Mouse (Mus musculus) G1E (cell line): ENCODE results near the gene Nfkb1. TPM values are rescaled to one million over a fixed set of nuclear protein-coding genes. Genes with fewer than 3 reads are reported as not detected.

ENCODE experiments used
- ATAC-seq: 2 replicates; pipeline ENCODE4 v1.8.0; 2016; ENCODE audit warnings: mild to moderate bottlenecking; ENCODE audit not compliant: insufficient number of reproducible peaks, poor library complexity, low FRiP score, severe bottlenecking; ENCODE audit errors: extremely low read depth
- DNase-seq: peaks from one replicate; pipeline ENCODE4 v3.0.0; 2012; ENCODE audit warnings: low spot score
- H3K27me3 ChIP-seq: 2 replicates; pipeline ENCODE4 v1.6.1; 2012; ENCODE audit warnings: mild to moderate bottlenecking, low read length, inconsistent platforms; ENCODE audit not compliant: insufficient read depth
- H3K36me3 ChIP-seq: replicated peaks from 2 replicates; pipeline ENCODE3; 2012; ENCODE audit warnings: mild to moderate bottlenecking, inconsistent platforms
- H3K4me1 ChIP-seq: 2 replicates; pipeline ENCODE4 v1.6.1; 2012; ENCODE audit warnings: low read depth, low read length, inconsistent platforms, mixed read lengths; ENCODE audit not compliant: insufficient read depth
- H3K4me3 ChIP-seq: 2 replicates; pipeline ENCODE4 v1.5.1; 2012; ENCODE audit warnings: low read depth, mild to moderate bottlenecking, inconsistent platforms, low read length, moderate library complexity, mixed read lengths
- H3K9me3 ChIP-seq: replicated peaks from 2 replicates; pipeline ENCODE4 v1.6.1; 2012; ENCODE audit warnings: inconsistent platforms
- CTCF ChIP-seq: IDR thresholded peaks from 2 replicates; pipeline ENCODE4 v1.5.1; 2012; ENCODE audit warnings: low read depth, low read length, inconsistent platforms, mixed read lengths
- GATA1 ChIP-seq: IDR thresholded peaks from 2 replicates; pipeline ENCODE4 v1.6.1; 2012; ENCODE audit warnings: borderline replicate concordance, low read length, inconsistent platforms, mixed read lengths
- GATA2 ChIP-seq: IDR thresholded peaks from 2 replicates; pipeline ENCODE4 v1.6.1; 2012; ENCODE audit warnings: low read depth, low read length, inconsistent platforms, borderline replicate concordance
- POLR2AphosphoS5 ChIP-seq: IDR thresholded peaks from 2 replicates; pipeline ENCODE4 v1.6.1; 2012; ENCODE audit warnings: low read depth, low read length, inconsistent platforms; ENCODE audit not compliant: insufficient replicate concordance
- TAL1 ChIP-seq: conservative IDR thresholded peaks from 2 replicates; pipeline ENCODE4 v1.6.1; 2012; ENCODE audit warnings: low read depth, low read length, inconsistent platforms, mixed read lengths
- polyA plus RNA-seq: library from polyadenylated mRNA; stranded (reverse); fragments of >175 nt; gene quantifications from 2 replicates; pipeline ENCODE4 v1.2.3, GENCODE M21; 2012
- total RNA-seq, 2 experiments: library from RNA; stranded (forward) in 1 of 2; stranded (reverse) in 1 of 2; fragments of 200-1000 nt in 1 of 2; fragments of >200 nt in 1 of 2; fragmentation: Nextera tagmentation in 1 of 2; gene quantifications; 2 replicates each; pipeline ENCODE4 v1.2.3; 2014 to 2017

Nfkb1 gene
- total and polyA plus RNA-seq, 3 experiments = 3.5 to 11.0 (median 3.8) TPM

- TF ChIP-seq POLR2AphosphoS5 (no peak), GATA2 (no peak), CTCF (no peak), GATA1 (no peak)
- peaks cover 11% of the 10 kb centered on the region for H3K27me3 ChIP-seq
- H3K4me3 ChIP-seq = no peak overlapping the region
- ATAC-seq (no peak), DNase-seq (no peak)
- no peaks in the 10 kb centered on the region for H3K9me3 ChIP-seq
- peaks cover 62% of the 10 kb centered on the region for H3K4me1 ChIP-seq
- peaks cover 60% of the 10 kb centered on the region for H3K36me3 ChIP-seq
These were observed 99.3 kb downstream of the Nfkb1 start for GRCm38 (mm10) chr3:135592011-135592410.

DNA sequence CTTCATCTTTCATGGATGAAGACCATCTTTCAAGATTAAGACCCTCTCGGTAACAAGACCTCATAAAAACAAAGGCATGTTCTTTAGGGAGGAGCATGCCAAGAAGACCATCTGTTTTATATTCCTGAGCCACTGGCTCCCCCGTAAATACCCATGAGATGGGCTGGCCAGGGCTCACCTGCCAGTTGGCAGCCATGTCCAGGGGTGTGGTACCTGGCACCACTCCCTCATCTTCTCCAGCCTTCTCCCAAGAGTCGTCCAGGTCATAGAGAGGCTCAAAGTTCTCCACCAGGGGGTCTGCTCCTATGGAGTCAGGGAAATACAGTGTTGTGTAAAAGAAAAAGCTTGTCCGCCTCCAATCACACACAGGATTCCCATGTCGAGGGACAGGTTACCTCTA is 100.0 kb downstream of the Nfkb1 start:
- Histone ChIP-seq H3K4me3 (no peak overlapping the region), H3K9me3 (no peaks in the 10 kb centered on the region), H3K36me3 (peaks cover 62% of the 10 kb centered on the region), H3K27me3 (peaks cover 8% of the 10 kb centered on the region), H3K4me1 (peaks cover 62% of the 10 kb centered on the region)
- no peak for DNase-seq
- ATAC-seq = no peak
- TF ChIP-seq GATA2 (no peak), POLR2AphosphoS5 (no peak), GATA1 (no peak), CTCF (no peak), TAL1 (no peak)

DNA sequence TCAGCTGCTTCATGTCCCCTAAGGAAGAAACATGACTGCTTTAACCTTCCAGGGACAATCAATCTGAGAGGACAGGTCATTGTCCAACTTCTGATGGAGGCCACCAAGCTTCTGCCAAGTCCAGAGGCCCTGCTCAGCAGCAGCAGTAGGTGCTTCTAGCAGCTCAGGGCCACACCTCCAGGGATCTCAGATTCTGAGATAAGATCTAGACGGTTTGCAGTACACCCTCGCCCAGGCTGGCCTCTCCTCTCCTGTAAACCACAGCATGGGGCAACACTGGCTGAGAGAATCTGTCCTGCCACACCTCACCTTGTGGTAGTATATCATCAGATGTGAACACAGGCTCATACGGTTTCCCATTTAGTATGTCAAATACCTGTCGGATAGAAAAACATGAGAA is 100.9 kb downstream of the Nfkb1 start:
- Histone ChIP-seq H3K36me3 (peaks cover 60% of the 10 kb centered on the region), H3K9me3 (no peaks in the 10 kb centered on the region), H3K4me1 (peaks cover 63% of the 10 kb centered on the region), H3K27me3 (peaks cover 8% of the 10 kb centered on the region), H3K4me3 (no peak overlapping the region)
- DNase-seq (no peak), ATAC-seq (no peak; the same call in 1 of the 2 replicates)
- TF ChIP-seq TAL1 = no peak
- no peak for TF ChIP-seq GATA2
- no peak for TF ChIP-seq CTCF
- no peak for TF ChIP-seq POLR2AphosphoS5
- no peak for TF ChIP-seq GATA1

DNA sequence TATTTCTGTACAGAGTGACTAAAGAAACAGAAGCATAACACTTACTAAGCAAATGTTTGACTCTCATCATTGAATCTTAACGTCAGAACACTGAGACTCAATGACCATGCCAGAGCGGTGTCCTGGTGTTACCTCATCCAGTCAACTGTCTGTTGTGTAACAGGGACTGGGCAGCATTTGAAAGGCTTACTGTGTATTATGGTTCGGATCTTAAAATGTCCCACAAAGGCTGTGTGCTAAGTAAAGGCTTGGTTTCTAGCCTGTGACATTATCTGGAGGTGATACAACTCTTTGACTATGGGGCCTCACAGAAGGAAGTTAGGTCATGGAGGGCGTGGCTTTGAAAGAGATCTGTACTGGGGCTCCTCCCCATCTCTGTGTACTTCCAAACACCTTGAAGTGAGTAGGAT is 104.9 kb downstream of the Nfkb1 start:
- peaks cover 8% of the 10 kb centered on the region for H3K27me3 ChIP-seq
- no peak overlapping the region for H3K4me3 ChIP-seq
- TF ChIP-seq CTCF = no peak
- TF ChIP-seq GATA1 = no peak
- H3K36me3 ChIP-seq = peaks cover 47% of the 10 kb centered on the region
- ATAC-seq = no peak
- DNase-seq = no peak
- no peaks in the 10 kb centered on the region for H3K9me3 ChIP-seq
- peaks cover 52% of the 10 kb centered on the region for H3K4me1 ChIP-seq

DNA sequence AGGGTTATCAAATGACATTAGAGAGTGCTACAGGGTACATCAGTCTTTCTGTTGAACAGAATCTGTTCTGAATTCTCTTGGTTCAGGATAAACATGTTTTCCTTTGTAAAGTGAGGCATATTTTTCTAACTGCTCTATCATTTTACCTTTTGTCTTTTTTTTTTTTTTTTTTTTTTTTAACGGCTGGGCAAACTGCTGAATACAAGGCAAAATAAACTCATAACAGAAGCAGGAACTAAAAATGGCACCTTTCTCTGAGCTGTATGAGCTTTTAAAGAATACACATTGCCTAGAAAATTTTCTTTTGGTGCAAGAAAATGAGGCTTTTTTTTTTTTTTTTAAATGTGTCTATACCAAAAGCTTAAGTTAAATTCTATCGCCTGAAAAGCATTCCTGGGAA is 105.3 kb downstream of the Nfkb1 start:
- Histone ChIP-seq H3K4me1 (peaks cover 50% of the 10 kb centered on the region), H3K4me3 (no peak overlapping the region), H3K9me3 (no peaks in the 10 kb centered on the region), H3K36me3 (peaks cover 45% of the 10 kb centered on the region), H3K27me3 (peaks cover 8% of the 10 kb centered on the region)
- TF ChIP-seq POLR2AphosphoS5 = no peak
- TF ChIP-seq CTCF = no peak
- TF ChIP-seq TAL1 = no peak
- no peak for TF ChIP-seq GATA1
- no peak for TF ChIP-seq GATA2
- DNase-seq (no peak), ATAC-seq (no peak)

DNA sequence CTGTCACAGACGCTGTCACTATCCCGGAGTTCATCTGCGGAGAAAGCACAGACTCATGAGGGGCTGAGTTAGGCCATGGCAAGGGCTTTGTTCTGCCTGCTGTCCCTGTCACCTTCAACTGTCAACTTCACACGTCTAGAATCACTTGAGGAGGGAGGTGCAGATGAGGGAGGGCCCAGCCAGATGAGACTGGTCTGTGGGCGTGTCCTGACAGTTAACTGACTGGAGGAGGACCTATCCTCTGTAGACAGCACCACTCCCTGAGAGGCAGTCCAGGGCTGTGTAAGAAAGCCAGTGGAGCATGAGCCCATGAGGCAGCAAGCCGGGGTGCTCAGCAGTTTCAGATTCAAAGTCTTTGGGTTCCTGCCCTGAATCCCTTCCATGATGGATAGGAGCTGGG is 105.9 kb downstream of the Nfkb1 start:
- Histone ChIP-seq H3K27me3 (peaks cover 8% of the 10 kb centered on the region), H3K4me3 (no peak overlapping the region), H3K36me3 (peaks cover 44% of the 10 kb centered on the region), H3K4me1 (peaks cover 49% of the 10 kb centered on the region), H3K9me3 (no peaks in the 10 kb centered on the region)
- ATAC-seq (no peak), DNase-seq (no peak)
- TF ChIP-seq GATA1 (no peak), TAL1 (no peak), CTCF (no peak), POLR2AphosphoS5 (no peak), GATA2 (no peak)

- Histone ChIP-seq H3K27me3 (peaks cover 11% of the 10 kb centered on the region; the same call in 1 of the 2 replicates), H3K4me1 (peaks cover 43% of the 10 kb centered on the region), H3K4me3 (no peak overlapping the region), H3K36me3 (peaks cover 20% of the 10 kb centered on the region), H3K9me3 (no peaks in the 10 kb centered on the region)
- no peak for DNase-seq
- ATAC-seq = no peak
- TF ChIP-seq TAL1 = no peak
- no peak for TF ChIP-seq GATA1
- TF ChIP-seq GATA2 = no peak
- TF ChIP-seq POLR2AphosphoS5 = no peak
- no peak for TF ChIP-seq CTCF
These were observed 109.1 kb downstream of the Nfkb1 start for GRCm38 (mm10) chr3:135582246-135582645.
